Mouse (Mus musculus) kidney, adult 2 months (tissue): ENCODE results near the gene Nbeal1.

Experiments
- CTCF ChIP-seq: fragments of 200-500 bp; conservative IDR thresholded peaks from 2 replicates; pipeline ENCODE4 v1.5.1; 2011; ENCODE audit warnings: low read depth, mild to moderate bottlenecking, control low read depth, low read length, moderate library complexity, mixed read lengths; ENCODE audit not compliant: insufficient read depth, insufficient read length
- POLR2A ChIP-seq: fragments of 200-500 bp; IDR thresholded peaks from one replicate; pipeline ENCODE4 v1.6.1; 2011; ENCODE audit warnings: low read depth, low read length, control low read depth

- TF ChIP-seq CTCF (no peak), POLR2A (no peak)
These were observed 88.9 kb downstream of the Nbeal1 start for GRCm38 (mm10) chr1:60269314-60269713.
